Mouse (Mus musculus) bone marrow, adult 2 months (tissue): ENCODE data around the gene Agxt.

Source experiments
- CTCF ChIP-seq: fragments of 200-500 bp; IDR thresholded peaks from 2 replicates; pipeline ENCODE4 v1.5.1; 2011; ENCODE audit warnings: low read length, control low read depth; ENCODE audit not compliant: control insufficient read depth, insufficient read depth
- POLR2A ChIP-seq: fragments of 200-500 bp; IDR thresholded peaks from 2 replicates; pipeline ENCODE4 v1.6.1; 2011; ENCODE audit warnings: low read depth, mild to moderate bottlenecking, control low read depth, low read length, borderline replicate concordance; ENCODE audit not compliant: control insufficient read depth

DNA sequence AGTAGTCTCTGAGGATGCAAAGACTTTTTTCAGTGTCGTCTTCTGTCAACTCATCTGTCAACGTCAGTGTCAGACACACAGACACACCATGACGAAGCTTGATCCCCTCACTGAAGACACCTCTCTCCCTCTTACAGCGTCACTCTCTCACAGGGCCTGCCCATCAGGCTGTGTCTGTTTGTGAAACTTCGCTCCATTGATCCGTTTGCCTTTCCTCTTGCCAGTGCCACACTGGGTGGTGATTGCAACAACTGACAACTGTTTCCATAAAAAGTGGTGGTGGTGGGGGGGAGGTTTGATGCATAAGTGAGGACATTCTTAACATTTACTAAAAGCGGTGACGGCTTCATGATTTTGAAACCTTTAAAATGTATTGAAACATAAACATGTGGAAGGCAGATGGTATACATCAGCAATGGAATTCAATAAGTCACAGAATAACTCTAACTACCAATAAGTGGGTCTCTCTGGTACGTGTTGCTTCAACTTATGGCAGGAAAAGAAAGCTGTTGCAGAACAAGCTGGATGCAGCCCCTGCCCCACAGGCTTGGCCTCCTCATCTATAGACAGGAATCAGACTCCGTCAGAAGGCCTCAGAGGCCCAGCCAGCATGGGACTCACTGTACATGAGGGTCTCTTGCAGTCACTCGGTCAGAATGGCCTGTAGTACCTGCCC lies 11.7 kb upstream of the Agxt start:
- TF ChIP-seq CTCF (no peak), POLR2A (no peak)
